Mouse (Mus musculus) midbrain, embryonic 10.5 days (tissue): ENCODE results near the gene Bckdhb. TPM values are rescaled to one million over a fixed set of nuclear protein-coding genes. Genes with fewer than 3 reads are reported as not detected.
A peak's percentile ranks its signal among the peaks of the same experiment; 100 is the strongest.
"Not testable (repeated sequence)": the region's sequence is repeated elsewhere in the genome, so short reads cannot be mapped to it uniquely, and the experiment has no call there.

Experiments used
- DNase-seq: peaks from one replicate; pipeline ENCODE4 v3.0.0-alpha.2; 2017; ENCODE audit warnings: low spot score
- H3K27ac ChIP-seq: fragments of 300-500 bp; sonication (generic); replicated peaks from 2 replicates; pipeline ENCODE4 v1.5.1; 2016; ENCODE audit warnings: mild to moderate bottlenecking
- H3K27me3 ChIP-seq: fragments of 300-500 bp; sonication (generic); 2 replicates; pipeline ENCODE4 v1.6.1; 2016; ENCODE audit warnings: low read depth, mild to moderate bottlenecking; ENCODE audit not compliant: poor library complexity, severe bottlenecking
- H3K36me3 ChIP-seq: fragments of 300-500 bp; sonication (generic); 2 replicates; pipeline ENCODE4 v1.6.1; 2016; ENCODE audit warnings: mild to moderate bottlenecking, moderate library complexity
- H3K4me1 ChIP-seq: fragments of 300-500 bp; sonication (generic); 2 replicates; pipeline ENCODE4 v1.6.1; 2016
- H3K4me3 ChIP-seq: fragments of 300-500 bp; sonication (generic); 2 replicates; pipeline ENCODE4 v1.5.1; 2016; ENCODE audit warnings: mild to moderate bottlenecking, moderate library complexity
- H3K9me3 ChIP-seq: fragments of 300-500 bp; sonication (generic); replicated peaks from 2 replicates; pipeline ENCODE4 v1.6.1; 2016; ENCODE audit warnings: mild to moderate bottlenecking
- WGBS: fragments of 180-500 bp; shearing (Covaris S2); methylation state at CpG from one replicate; pipeline ENCODE4 v1.1.7; 2016; 5-methylcytosine and 5-hydroxymethylcytosine counted together
- polyA plus RNA-seq: library from polyadenylated mRNA; unstranded; fragments of >200 nt; fragmentation: Nextera tagmentation; extraction: Ambion mirVana; gene quantifications from 2 replicates; pipeline ENCODE4 v1.2.1, GENCODE M21; 2016

The Bckdhb gene
- polyA plus RNA-seq, 1 experiment from 2014 or later = 68.6 TPM

- no peaks in the 10 kb centered on the region for H3K4me1 ChIP-seq
Observed at GRCm38 (mm10) chr9:83973467-83973866, 48.5 kb downstream of the Bckdhb start.

GRCm38 (mm10) chr9:83975811-83976210, 50.9 kb downstream of the Bckdhb start:
- Histone ChIP-seq H3K4me3 (no peak overlapping the region), H3K27me3 (no peaks in the 10 kb centered on the region), H3K27ac (no peak overlapping the region), H3K4me1 (no peaks in the 10 kb centered on the region), H3K9me3 (no peaks in the 10 kb centered on the region), H3K36me3 (0 out of 2 replicates have a peak, but pooled peaks cover 3% of the 10 kb centered on the region)
- DNase-seq = no peak
- WGBS = 96% methylated on average over 2 of the region's 2 CpGs

More at GRCm38 (mm10) chr9:83973467-83973866, 48.5 kb downstream of the Bckdhb start:
- H3K27ac ChIP-seq = no peak overlapping the region
- no peaks in the 10 kb centered on the region for H3K36me3 ChIP-seq
- no peak for DNase-seq
- 92% methylated on average over 2 of the region's 2 CpGs for WGBS
- H3K9me3 ChIP-seq = no peaks in the 10 kb centered on the region
- no peaks in the 10 kb centered on the region for H3K27me3 ChIP-seq
- H3K4me3 ChIP-seq = no peak overlapping the region

GRCm38 (mm10) chr9:83981234-83981633, 56.3 kb downstream of the Bckdhb start:
- no peak overlapping the region for H3K27ac ChIP-seq
- 0 out of 2 replicates have a peak, but pooled peaks cover 3% of the 10 kb centered on the region for H3K36me3 ChIP-seq
- 91% methylated on average over 7 of the region's 7 CpGs for WGBS
- no peaks in the 10 kb centered on the region; the same call in 1 of the 2 replicates for H3K9me3 ChIP-seq
- no peaks in the 10 kb centered on the region for H3K4me1 ChIP-seq
- H3K4me3 ChIP-seq = no peak overlapping the region
- H3K27me3 ChIP-seq = no peaks in the 10 kb centered on the region
- DNase-seq = no peak

GRCm38 (mm10) chr9:84008961-84009360, 84.0 kb downstream of the Bckdhb start:
- peaks cover 7% of the 10 kb centered on the region; the same call in 1 of the 2 replicates for H3K9me3 ChIP-seq
- DNase-seq = no peak
- peaks cover 7% of the 10 kb centered on the region for H3K36me3 ChIP-seq
- WGBS = 96% methylated on average over 2 of the region's 2 CpGs
- no peaks in the 10 kb centered on the region for H3K4me1 ChIP-seq
- H3K4me3 ChIP-seq = no peak overlapping the region
- H3K27ac ChIP-seq = no peak overlapping the region
- H3K27me3 ChIP-seq = no peaks in the 10 kb centered on the region

GRCm38 (mm10) chr9:84011146-84011545, 86.2 kb downstream of the Bckdhb start:
- DNase-seq = no peak
- H3K36me3 ChIP-seq = no peaks in the 10 kb centered on the region
- no peaks in the 10 kb centered on the region for H3K27me3 ChIP-seq
- no peak overlapping the region for H3K4me3 ChIP-seq
- no peak overlapping the region for H3K27ac ChIP-seq
- H3K4me1 ChIP-seq = no peaks in the 10 kb centered on the region
- H3K9me3 ChIP-seq = no peaks in the 10 kb centered on the region

GRCm38 (mm10) chr9:84018141-84018540, 93.2 kb downstream of the Bckdhb start:
- H3K4me3 ChIP-seq, H3K36me3 ChIP-seq, H3K27me3 ChIP-seq, H3K4me1 ChIP-seq, H3K27ac ChIP-seq, DNase-seq, H3K9me3 ChIP-seq: not testable (repeated sequence)
- WGBS = 93% methylated on average over 8 of the region's 8 CpGs

GRCm38 (mm10) chr9:84019627-84020026, 94.7 kb downstream of the Bckdhb start:
- Histone ChIP-seq H3K4me1 (no peaks in the 10 kb centered on the region), H3K9me3 (no peaks in the 10 kb centered on the region), H3K27ac (no peak overlapping the region), H3K4me3 (no peak overlapping the region), H3K36me3 (no peaks in the 10 kb centered on the region), H3K27me3 (no peaks in the 10 kb centered on the region)
- 77% methylated on average over 2 of the region's 2 CpGs for WGBS
- DNase-seq = no peak

GRCm38 (mm10) chr9:84021189-84021588, 96.2 kb downstream of the Bckdhb start:
- no peaks in the 10 kb centered on the region for H3K27me3 ChIP-seq
- H3K36me3 ChIP-seq = no peaks in the 10 kb centered on the region
- 91% methylated on average over 6 of the region's 6 CpGs for WGBS
- no peak overlapping the region for H3K27ac ChIP-seq
- no peak for DNase-seq
- H3K4me3 ChIP-seq = no peak overlapping the region
- no peaks in the 10 kb centered on the region for H3K4me1 ChIP-seq
- H3K9me3 ChIP-seq = no peaks in the 10 kb centered on the region

GRCm38 (mm10) chr9:84028120-84028519, 103.2 kb downstream of the Bckdhb start:
- Histone ChIP-seq H3K36me3 (no peaks in the 10 kb centered on the region), H3K27me3 (peaks cover 18% of the 10 kb centered on the region), H3K4me1 (peaks cover 21% of the 10 kb centered on the region), H3K9me3 (no peaks in the 10 kb centered on the region), H3K4me3 (no peak overlapping the region), H3K27ac (no peak overlapping the region)
- DNase-seq = no peak
- 84% methylated on average over 2 of the region's 2 CpGs for WGBS

- no peaks in the 10 kb centered on the region for H3K36me3 ChIP-seq
- peaks cover 27% of the 10 kb centered on the region for H3K4me1 ChIP-seq
- DNase-seq = no peak
- H3K27ac ChIP-seq = no peak overlapping the region
- no peak overlapping the region for H3K4me3 ChIP-seq
- peaks cover 18% of the 10 kb centered on the region for H3K27me3 ChIP-seq
- 78% methylated on average over 6 of the region's 6 CpGs for WGBS
- H3K9me3 ChIP-seq = no peaks in the 10 kb centered on the region
Observed at GRCm38 (mm10) chr9:84030691-84031290, 105.8 kb downstream of the Bckdhb start.

- peaks cover 27% of the 10 kb centered on the region for H3K4me1 ChIP-seq
- H3K9me3 ChIP-seq = no peaks in the 10 kb centered on the region
- H3K4me3 ChIP-seq = no peak overlapping the region
- H3K27me3 ChIP-seq = peaks cover 18% of the 10 kb centered on the region
- no peak for DNase-seq
- no peak overlapping the region for H3K27ac ChIP-seq
- WGBS = 84% methylated on average over 6 of the region's 6 CpGs
- H3K36me3 ChIP-seq = no peaks in the 10 kb centered on the region
Observed at GRCm38 (mm10) chr9:84031406-84031805, 106.5 kb downstream of the Bckdhb start.

- Histone ChIP-seq H3K4me1 (peaks cover 27% of the 10 kb centered on the region), H3K27me3 (peaks cover 18% of the 10 kb centered on the region), H3K27ac (peak overlapping the region; percentile 43; the same call in 1 of the 2 replicates), H3K9me3 (no peaks in the 10 kb centered on the region), H3K36me3 (no peaks in the 10 kb centered on the region), H3K4me3 (peak overlapping the region; percentile 39)
- DNase-seq = peak; percentile 44
- WGBS = 8% methylated on average over 19 of the region's 19 CpGs
Observed at GRCm38 (mm10) chr9:84032669-84033341, 107.9 kb downstream of the Bckdhb start.

- no peak overlapping the region for H3K4me3 ChIP-seq
- no peaks in the 10 kb centered on the region for H3K9me3 ChIP-seq
- WGBS = 91% methylated on average over 8 of the region's 8 CpGs
- DNase-seq = no peak
- H3K27ac ChIP-seq = no peak overlapping the region
- peaks cover 20% of the 10 kb centered on the region for H3K4me1 ChIP-seq
- no peaks in the 10 kb centered on the region for H3K36me3 ChIP-seq
- peaks cover 10% of the 10 kb centered on the region for H3K27me3 ChIP-seq
Observed at GRCm38 (mm10) chr9:84036046-84036445, 111.1 kb downstream of the Bckdhb start.
